Mouse (Mus musculus): ENCODE results near the gene Gcnt2. TPM values are rescaled to one million over a fixed set of nuclear protein-coding genes. Genes with fewer than 3 reads are reported as not detected.

The Gcnt2 gene
- polyA plus RNA-seq, 2 experiments = 0.51 to 1.2 TPM

GRCm38 (mm10) chr13:40843418-40844067, 16.0 kb upstream of the Gcnt2 start:
- DNase-seq (ENCODE audit: low read depth in 3 of 3, low spot score in 3 of 3) = peak; percentile 36 to 47 (median 40)
- TF ChIP-seq CTCF (IDR thresholded peaks at IDR 0.05; ENCODE audit: low read depth) (peak; percentile 84), EP300 (IDR thresholded peaks at IDR 0.05; ENCODE audit: low read depth) (no peak)
- no peaks in the 10 kb centered on the region for H3K9me3 ChIP-seq (ENCODE audit: control insufficient read depth, low read length)
- peaks cover 0 to 5% of the 10 kb centered on the region in 2 experiments; a peak in 1 of 4 replicates for H3K4me1 ChIP-seq (replicated peaks; ENCODE audit: control insufficient read depth in 2 of 2, insufficient read depth in 2 of 2, low read length in 1 of 2)
- no peaks in the 10 kb centered on the region for H3K36me3 ChIP-seq (replicated peaks; ENCODE audit: control insufficient read depth, insufficient read depth, low read depth)
- no peaks in the 10 kb centered on the region for H3K27me3 ChIP-seq (ENCODE audit: control insufficient read depth, insufficient read depth, low read length)
- H3K27ac ChIP-seq = no peak overlapping the region
- no peak overlapping the region for H3K9ac ChIP-seq (replicated peaks)
- H3K4me2 ChIP-seq (ENCODE audit: low read depth) = no peak overlapping the region
- WGBS (ENCODE audit: insufficient replicate concordance) = 19% methylated on average over 5 of the region's 5 CpGs
- ATAC-seq (ENCODE audit: insufficient read depth) = no peak
- H3K4me3 ChIP-seq (ENCODE audit: insufficient read depth in 1 of 2, low read depth in 2 of 2, low read length in 2 of 2) = no peak overlapping the region

- Histone ChIP-seq H3K9ac (replicated peaks) (no peak overlapping the region), H3K9me3 (ENCODE audit: control insufficient read depth, low read length) (no peaks in the 10 kb centered on the region), H3K4me2 (ENCODE audit: low read depth) (no peak overlapping the region), H3K4me1 (replicated peaks; ENCODE audit: control insufficient read depth in 2 of 2, insufficient read depth in 2 of 2, low read length in 1 of 2) (peaks cover 0 to 5% of the 10 kb centered on the region in 2 experiments; a peak in 1 of 4 replicates), H3K27ac (no peak overlapping the region), H3K27me3 (ENCODE audit: control insufficient read depth, insufficient read depth, low read length) (no peaks in the 10 kb centered on the region), H3K36me3 (replicated peaks; ENCODE audit: control insufficient read depth, insufficient read depth, low read depth) (no peaks in the 10 kb centered on the region), H3K4me3 (ENCODE audit: insufficient read depth in 1 of 2, low read depth in 2 of 2, low read length in 2 of 2) (no peak overlapping the region)
- DNase-seq (ENCODE audit: low read depth in 3 of 3, low spot score in 3 of 3) (no peak), ATAC-seq (ENCODE audit: insufficient read depth) (no peak)
- WGBS (ENCODE audit: insufficient replicate concordance) = 60% methylated on average over 5 of the region's 5 CpGs
- TF ChIP-seq CTCF (IDR thresholded peaks at IDR 0.05; ENCODE audit: low read depth) (no peak), EP300 (IDR thresholded peaks at IDR 0.05; ENCODE audit: low read depth) (no peak)
Observed at GRCm38 (mm10) chr13:40844144-40844543, 15.4 kb upstream of the Gcnt2 start.

DNA sequence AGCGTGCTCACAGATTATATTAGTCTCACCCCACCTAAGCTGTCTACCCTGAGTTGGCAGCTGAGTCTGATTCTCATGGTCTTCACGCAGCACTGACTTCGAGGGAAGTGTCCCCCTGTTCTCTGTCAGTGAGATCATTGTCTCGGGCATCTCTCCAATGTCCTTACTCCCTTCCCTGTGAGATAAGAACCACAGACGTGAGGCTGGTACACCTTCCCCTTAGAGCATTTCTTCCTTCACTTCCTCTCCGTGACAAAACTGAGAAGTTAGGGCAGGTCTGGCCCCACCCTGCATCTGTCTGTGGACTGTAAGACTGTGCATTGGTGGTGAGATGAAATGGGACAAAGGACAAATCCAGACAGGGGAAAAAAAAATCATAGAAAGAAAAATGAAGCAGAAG, 13.6 kb upstream of the Gcnt2 start:
- H3K9ac ChIP-seq (replicated peaks) = no peak overlapping the region
- no peak for DNase-seq (ENCODE audit: low read depth in 3 of 3, low spot score in 3 of 3)
- H3K36me3 ChIP-seq (replicated peaks; ENCODE audit: control insufficient read depth, insufficient read depth, low read depth) = no peaks in the 10 kb centered on the region
- H3K9me3 ChIP-seq (ENCODE audit: control insufficient read depth, low read length) = no peaks in the 10 kb centered on the region
- no peak overlapping the region for H3K4me2 ChIP-seq (ENCODE audit: low read depth)
- ATAC-seq (ENCODE audit: insufficient read depth) = no peak
- H3K27ac ChIP-seq = no peak overlapping the region
- H3K4me3 ChIP-seq (ENCODE audit: insufficient read depth in 1 of 2, low read depth in 2 of 2, low read length in 2 of 2) = no peak overlapping the region
- peaks cover 0 to 3% of the 10 kb centered on the region in 2 experiments; a peak in 1 of 4 replicates for H3K4me1 ChIP-seq (replicated peaks; ENCODE audit: control insufficient read depth in 2 of 2, insufficient read depth in 2 of 2, low read length in 1 of 2)
- no peaks in the 10 kb centered on the region for H3K27me3 ChIP-seq (ENCODE audit: control insufficient read depth, insufficient read depth, low read length)
- no peak for TF ChIP-seq CTCF (IDR thresholded peaks at IDR 0.05; ENCODE audit: low read depth)
- no peak for TF ChIP-seq EP300 (IDR thresholded peaks at IDR 0.05; ENCODE audit: low read depth)
- WGBS (ENCODE audit: insufficient replicate concordance) = 11% methylated on average over 6 of the region's 6 CpGs

- Histone ChIP-seq H3K4me2 (ENCODE audit: low read depth) (no peak overlapping the region), H3K9ac (replicated peaks) (no peak overlapping the region), H3K27ac (no peak overlapping the region), H3K27me3 (ENCODE audit: control insufficient read depth, insufficient read depth, low read length) (no peaks in the 10 kb centered on the region), H3K36me3 (replicated peaks; ENCODE audit: control insufficient read depth, insufficient read depth, low read depth) (no peaks in the 10 kb centered on the region), H3K4me1 (replicated peaks; ENCODE audit: control insufficient read depth in 2 of 2, insufficient read depth in 2 of 2, low read length in 1 of 2) (peaks cover 0 to 2% of the 10 kb centered on the region in 2 experiments; a peak in 1 of 4 replicates), H3K4me3 (ENCODE audit: insufficient read depth in 1 of 2, low read depth in 2 of 2, low read length in 2 of 2) (no peak overlapping the region), H3K9me3 (ENCODE audit: control insufficient read depth, low read length) (no peaks in the 10 kb centered on the region)
- 42% methylated on average over 9 of the region's 9 CpGs for WGBS (ENCODE audit: insufficient replicate concordance)
- no peak for DNase-seq (ENCODE audit: low read depth in 3 of 3, low spot score in 3 of 3)
- no peak for ATAC-seq (ENCODE audit: insufficient read depth)
- peak; percentile 19; the same call in 1 of the 2 replicates for TF ChIP-seq CTCF (IDR thresholded peaks at IDR 0.05; ENCODE audit: low read depth)
- TF ChIP-seq EP300 (IDR thresholded peaks at IDR 0.05; ENCODE audit: low read depth) = no peak
Observed at GRCm38 (mm10) chr13:40846375-40846774, 13.2 kb upstream of the Gcnt2 start.

- TF ChIP-seq EP300 (IDR thresholded peaks at IDR 0.05; ENCODE audit: low read depth) (no peak), CTCF (IDR thresholded peaks at IDR 0.05; ENCODE audit: low read depth) (no peak)
- DNase-seq (ENCODE audit: low read depth in 3 of 3, low spot score in 3 of 3) (no peak), ATAC-seq (ENCODE audit: insufficient read depth) (no peak)
- Histone ChIP-seq H3K36me3 (replicated peaks; ENCODE audit: control insufficient read depth, insufficient read depth, low read depth) (no peaks in the 10 kb centered on the region), H3K4me1 (replicated peaks; ENCODE audit: control insufficient read depth in 2 of 2, insufficient read depth in 2 of 2, low read length in 1 of 2) (no peaks in the 10 kb centered on the region; a peak in 1 of 4 replicates), H3K9me3 (ENCODE audit: control insufficient read depth, low read length) (no peaks in the 10 kb centered on the region), H3K27me3 (ENCODE audit: control insufficient read depth, insufficient read depth, low read length) (no peaks in the 10 kb centered on the region), H3K4me2 (ENCODE audit: low read depth) (no peak overlapping the region), H3K27ac (no peak overlapping the region), H3K9ac (replicated peaks) (no peak overlapping the region), H3K4me3 (ENCODE audit: insufficient read depth in 1 of 2, low read depth in 2 of 2, low read length in 2 of 2) (no peak overlapping the region)
- WGBS (ENCODE audit: insufficient replicate concordance) = 26% methylated on average over 4 of the region's 4 CpGs
Observed at GRCm38 (mm10) chr13:40847898-40848297, 11.7 kb upstream of the Gcnt2 start.
